Mouse (Mus musculus) spleen, postnatal 10 days (tissue): ENCODE measurements around the gene Arl4d.
A peak's percentile ranks its signal among the peaks of the same experiment; 100 is the strongest.
"Not testable (repeated sequence)": the region's sequence is repeated elsewhere in the genome, so short reads cannot be mapped to it uniquely, and the experiment has no call there.

ENCODE experiments used
- DNase-seq, 2 experiments: peaks; one replicate each; pipeline ENCODE4 v3.0.0; 2021 to 2022; ENCODE audit warnings: low spot score in 2 of 2

Arl4d gene

GRCm38 (mm10) chr11:101645411-101646282 lies 19.7 kb upstream of the Arl4d start:
- DNase-seq = peak; percentile 73 to 76

GRCm38 (mm10) chr11:101646283-101646794 lies 19.0 kb upstream of the Arl4d start:
- not testable (repeated sequence) for DNase-seq

- DNase-seq = not testable (repeated sequence)
Measured at GRCm38 (mm10) chr11:101647093-101647492, 18.2 kb upstream of the Arl4d start.

- DNase-seq = no peak
Measured at GRCm38 (mm10) chr11:101656356-101656755, 9.0 kb upstream of the Arl4d start.

GRCm38 (mm10) chr11:101657528-101657885 lies 7.8 kb upstream of the Arl4d start:
- DNase-seq = no peak

- peak; percentile 83 to 88 for DNase-seq
Measured at GRCm38 (mm10) chr11:101657886-101658750, 7.2 kb upstream of the Arl4d start.

- DNase-seq = peak in 1 of 2 experiments; percentile 75
Measured at GRCm38 (mm10) chr11:101658751-101659558, 6.4 kb upstream of the Arl4d start.

GRCm38 (mm10) chr11:101661191-101661590 lies 4.2 kb upstream of the Arl4d start:
- no peak for DNase-seq

GRCm38 (mm10) chr11:101661786-101662185 lies 3.6 kb upstream of the Arl4d start:
- no peak for DNase-seq

GRCm38 (mm10) chr11:101663229-101664027 lies 1.9 kb upstream of the Arl4d start:
- no peak for DNase-seq

- no peak for DNase-seq
Measured at GRCm38 (mm10) chr11:101665636-101665992, 273 bp downstream of the Arl4d start.

- DNase-seq = no peak
Measured at GRCm38 (mm10) chr11:101666626-101667345, 1.4 kb downstream of the Arl4d start.

GRCm38 (mm10) chr11:101667871-101668532 lies 2.7 kb downstream of the Arl4d start:
- DNase-seq = no peak

- no peak for DNase-seq
Measured at GRCm38 (mm10) chr11:101668546-101669261, 3.4 kb downstream of the Arl4d start.

GRCm38 (mm10) chr11:101670334-101670733 lies 5.0 kb downstream of the Arl4d start:
- no peak for DNase-seq

- no peak for DNase-seq
Measured at GRCm38 (mm10) chr11:101671255-101671654, 5.9 kb downstream of the Arl4d start.

- DNase-seq = peak in 1 of 2 experiments; percentile 20
Measured at GRCm38 (mm10) chr11:101673010-101673642, 7.8 kb downstream of the Arl4d start.

GRCm38 (mm10) chr11:101674106-101674505 lies 8.8 kb downstream of the Arl4d start:
- no peak for DNase-seq
